Mouse (Mus musculus) liver, adult 2 months (tissue): Measurements from ENCODE around the gene Gm4744. TPM values are rescaled to one million over a fixed set of nuclear protein-coding genes. Genes with fewer than 3 reads are reported as not detected.

Source experiments
- DNase-seq: peaks from one replicate; pipeline ENCODE4 v3.0.0-alpha.2; 2011; ENCODE audit warnings: low read depth, low spot score; ENCODE audit errors: extremely low read depth
- H3K27ac ChIP-seq: fragments of 200-500 bp; replicated peaks from 2 replicates; pipeline ENCODE4 v1.5.1; 2012; ENCODE audit warnings: low read depth, mild to moderate bottlenecking, control low read depth, inconsistent platforms, low read length; ENCODE audit not compliant: insufficient read depth
- H3K27me3 ChIP-seq: fragments of 200-500 bp; 2 replicates; pipeline ENCODE4 v1.6.1; 2012; ENCODE audit warnings: mild to moderate bottlenecking, moderate library complexity, low read length, inconsistent platforms; ENCODE audit not compliant: control insufficient read depth, insufficient read depth
- H3K36me3 ChIP-seq: fragments of 200-500 bp; 2 replicates; pipeline ENCODE4 v1.6.1; 2012; ENCODE audit warnings: low read length, inconsistent platforms; ENCODE audit not compliant: control insufficient read depth, insufficient read depth
- H3K4me1 ChIP-seq: fragments of 200-500 bp; 2 replicates; pipeline ENCODE4 v1.6.1; 2011; ENCODE audit warnings: low read length; ENCODE audit not compliant: control insufficient read depth, insufficient read depth
- H3K4me3 ChIP-seq: fragments of 200-500 bp; 2 replicates; pipeline ENCODE4 v1.5.1; 2011; ENCODE audit warnings: low read depth, mild to moderate bottlenecking, control low read depth, low read length, moderate library complexity; ENCODE audit not compliant: insufficient read depth
- H3K79me2 ChIP-seq: fragments of 200-500 bp; 2 replicates; pipeline ENCODE4 v1.6.1; 2012; ENCODE audit warnings: inconsistent platforms, mild to moderate bottlenecking, low read length, moderate library complexity; ENCODE audit not compliant: control insufficient read depth, insufficient read depth
- H3K9ac ChIP-seq: fragments of 200-500 bp; 2 replicates; pipeline ENCODE4 v1.6.1; 2012; ENCODE audit warnings: low read depth, mild to moderate bottlenecking, control low read depth, inconsistent platforms, low read length
- CTCF ChIP-seq: fragments of 200-500 bp; IDR thresholded peaks from 2 replicates; pipeline ENCODE4 v1.5.1; 2011; ENCODE audit warnings: low read depth, low read length, control low read depth
- POLR2A ChIP-seq: fragments of 200-500 bp; IDR thresholded peaks from 2 replicates; pipeline ENCODE4 v1.6.1; 2011; ENCODE audit warnings: low read length, control low read depth; ENCODE audit not compliant: insufficient read depth; ENCODE audit errors: extremely low read depth
- polyA plus RNA-seq: library from polyadenylated mRNA; depleted of rRNA; stranded (reverse); fragments of >200 nt; gene quantifications from 2 replicates; pipeline ENCODE4 v1.2.3, GENCODE M21; 2012; rRNA removed
- total RNA-seq: library from RNA; depleted of rRNA; stranded (reverse); fragments of >200 nt; gene quantifications from 2 replicates; pipeline ENCODE4 v1.2.3, GENCODE M21; 2014; rRNA removed

Gene Gm4744
- total and polyA plus RNA-seq, 2 experiments, result not detected

- DNase-seq, result no peak
- no peak within 1 kb of the TSS for H3K27ac ChIP-seq
- no peaks in the 10 kb centered on the region for H3K4me1 ChIP-seq
- TF ChIP-seq CTCF (no peak), POLR2A (no peak)
- no peak within 1 kb of the TSS for H3K4me3 ChIP-seq
- H3K27me3 ChIP-seq, result no peaks in the 10 kb centered on the region
- no peak within 1 kb of the TSS for H3K9ac ChIP-seq
- no peaks in the 10 kb centered on the region for H3K79me2 ChIP-seq
- H3K36me3 ChIP-seq, result no peaks in the 10 kb centered on the region
Measured at GRCm38 (mm10) chr6:40900287-40900686, 51.4 kb downstream of the Gm4744 start, which contains the start of gene Prss58. Prss58 (minus strand) TSS chr6:40900387.

Other genes starting within 250 kb of the Gm4744 start
- gene Moxd2, start 64.4 kb downstream of the Gm4744 start, total RNA-seq, result not detected in 2 replicates
- not detected in 2 replicates for gene Moxd2, start 64.4 kb downstream of the Gm4744 start, polyA plus RNA-seq
- gene Prss58, start 51.5 kb downstream of the Gm4744 start, total RNA-seq, result not detected in 2 replicates
- not detected in 2 replicates for gene Prss58, start 51.5 kb downstream of the Gm4744 start, polyA plus RNA-seq
- gene 1700074P13Rik, start 11.3 kb downstream of the Gm4744 start, total RNA-seq, result not detected in 2 replicates
- not detected in 2 replicates for gene 1700074P13Rik, start 11.3 kb downstream of the Gm4744 start, polyA plus RNA-seq
- gene 1810009J06Rik, start 12.9 kb upstream of the Gm4744 start, total RNA-seq, result not detected in 2 replicates
- gene 1810009J06Rik, start 12.9 kb upstream of the Gm4744 start, polyA plus RNA-seq, result not detected in 2 replicates
- not detected in 2 replicates for gene Gm2663, start 47.6 kb upstream of the Gm4744 start, total RNA-seq
- gene Gm2663, start 47.6 kb upstream of the Gm4744 start, polyA plus RNA-seq, result not detected in 2 replicates
- gene 2210010C04Rik, start 83.6 kb upstream of the Gm4744 start, total RNA-seq, result 8.5 and 43.8 TPM in 2 replicates
- gene 2210010C04Rik, start 83.6 kb upstream of the Gm4744 start, polyA plus RNA-seq, result 0.22 and 0.25 TPM in 2 replicates